Mouse (Mus musculus) spleen, adult 2 months (tissue): ENCODE measurements around the gene Csgalnact2.

ENCODE experiments used
- CTCF ChIP-seq: fragments of 200-500 bp; IDR thresholded peaks from 2 replicates; pipeline ENCODE4 v1.5.1; 2011; ENCODE audit warnings: mild to moderate bottlenecking, inconsistent platforms; ENCODE audit not compliant: insufficient read depth, insufficient read length, insufficient replicate concordance; ENCODE audit errors: extremely low read depth
- POLR2A ChIP-seq: fragments of 200-500 bp; IDR thresholded peaks from 2 replicates; pipeline ENCODE4 v1.6.1; 2011; ENCODE audit warnings: low read depth, low read length, inconsistent platforms

DNA sequence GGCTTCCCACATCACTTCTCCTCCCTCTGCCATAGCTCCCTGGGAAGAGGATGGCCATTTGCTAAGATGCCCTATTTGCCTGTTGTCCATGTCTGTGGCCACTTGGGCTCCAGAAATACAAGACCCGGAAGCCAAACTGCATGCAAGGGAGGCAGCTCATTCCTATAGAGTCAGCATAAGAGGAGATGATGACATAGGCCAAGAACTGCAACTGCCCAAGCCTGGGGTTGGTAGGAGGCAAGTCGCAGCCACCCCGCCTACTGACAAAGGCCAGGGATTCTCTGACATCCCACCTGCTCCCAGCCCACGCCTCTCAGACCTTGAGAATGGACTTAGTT, 68.0 kb downstream of the Csgalnact2 start:
- TF ChIP-seq CTCF (no peak), POLR2A (no peak)
